Mouse (Mus musculus) urinary bladder, postnatal 0 days (tissue): ENCODE measurements around the gene Il15ra. TPM values are rescaled to one million over a fixed set of nuclear protein-coding genes. Genes with fewer than 3 reads are reported as not detected.

ENCODE experiments used
- polyA plus RNA-seq: library from polyadenylated mRNA; unstranded; fragments of >200 nt; fragmentation: Nextera tagmentation; extraction: Ambion mirVana; gene quantifications from 2 replicates; pipeline ENCODE4 v1.2.1, GENCODE M21; 2015

The Il15ra gene
- polyA plus RNA-seq = 1.6 and 2.4 TPM in 2 replicates

DNA sequence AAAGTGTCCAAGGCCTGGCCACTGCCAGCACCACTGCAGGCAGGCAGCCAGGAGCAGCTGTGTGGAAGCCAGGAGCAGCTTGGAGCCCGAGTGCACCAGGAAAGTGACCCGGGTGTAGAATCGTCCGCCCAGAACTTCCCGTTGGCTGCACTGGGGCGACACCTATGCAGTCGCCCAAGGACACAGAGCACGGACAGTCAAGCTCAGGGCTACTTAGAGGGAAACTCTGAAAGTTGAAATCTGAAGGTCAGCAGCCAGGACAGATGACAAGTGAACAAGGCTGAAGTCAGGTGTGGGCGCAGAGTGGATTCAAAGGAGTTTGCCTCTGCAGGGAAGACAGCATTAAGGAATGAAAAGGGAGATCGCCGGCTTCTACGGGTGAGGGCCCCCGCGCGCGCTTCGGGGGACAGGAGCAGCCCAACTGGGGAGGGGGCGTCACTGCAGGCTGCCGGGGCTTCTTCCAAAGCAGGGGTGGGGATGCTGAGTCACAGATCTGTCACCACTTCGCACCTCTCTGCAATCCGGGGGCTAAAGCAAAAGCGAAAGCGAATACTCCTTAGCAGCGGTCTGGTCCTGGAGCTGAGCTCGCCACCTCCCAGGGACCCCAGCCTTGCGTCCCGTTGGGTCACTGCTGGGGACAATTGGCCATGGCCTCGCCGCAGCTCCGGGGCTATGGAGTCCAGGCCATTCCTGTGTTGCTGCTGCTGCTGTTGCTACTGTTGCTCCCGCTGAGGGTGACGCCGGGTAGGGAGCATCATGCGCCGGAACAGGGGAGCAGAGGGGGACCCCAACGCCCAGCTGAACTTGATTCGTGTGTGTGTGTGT, at the start of gene Il15ra:
TSS of gene Il15ra (plus strand) at position 90 of the 825 bp plus-strand sequence.

DNA sequence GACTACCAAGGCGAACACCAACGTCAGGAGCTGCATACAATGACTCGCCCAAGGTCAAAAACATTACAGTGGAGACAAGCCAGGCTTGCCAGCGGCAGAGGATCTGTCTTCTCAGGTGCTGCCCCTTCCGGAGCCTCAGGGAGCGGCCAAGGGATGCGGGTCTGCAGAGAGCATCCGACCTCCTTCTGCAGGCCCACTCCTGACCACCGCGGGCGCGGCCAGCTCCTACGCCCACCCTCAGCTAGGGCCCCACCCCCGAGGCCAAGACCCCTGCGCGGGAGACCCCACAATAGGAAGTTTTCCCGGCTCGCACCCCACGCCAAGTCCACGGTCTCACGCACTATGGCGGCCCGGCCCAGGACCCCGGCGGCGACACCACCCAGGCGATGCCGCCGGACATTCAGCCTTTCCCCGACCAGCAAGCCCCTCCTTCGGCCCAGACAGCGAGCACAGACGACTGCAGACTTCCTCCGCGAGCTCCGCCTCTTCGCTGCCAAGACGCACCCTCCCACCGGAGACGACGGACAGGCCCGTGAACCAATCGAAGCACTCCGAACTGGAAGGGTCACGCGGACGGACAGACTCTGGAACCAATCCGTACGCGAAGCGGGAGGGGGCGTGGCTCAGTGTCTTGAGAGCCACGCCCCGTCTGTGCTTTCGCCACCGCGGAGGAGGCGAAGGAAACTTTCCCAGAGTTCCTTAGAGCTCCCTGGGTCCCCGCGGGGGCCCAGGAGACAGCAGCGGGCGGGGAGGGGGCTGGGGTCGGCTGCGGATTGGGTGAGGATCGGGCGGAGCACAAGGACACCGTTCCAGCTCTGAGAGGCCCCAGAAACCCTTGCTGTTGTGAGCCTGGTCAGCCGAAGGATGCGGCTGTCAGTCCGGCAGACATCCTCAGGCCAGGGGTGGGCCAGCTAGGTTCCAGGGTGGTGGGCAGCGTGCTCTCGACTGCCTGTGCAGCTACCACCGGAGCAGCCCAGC, 72.3 kb downstream of the Il15ra start, which contains the start of the genes Fbh1 and Ankrd16:
TSS of gene Fbh1 (minus strand) at position 492 of the 978 bp plus-strand sequence.
TSS of gene Ankrd16 (plus strand) at position 786 of the 978 bp plus-strand sequence.

Other genes with a start within 250 kb of the Il15ra start
- gene Pfkfb3, start 151.2 kb upstream of the Il15ra start, polyA plus RNA-seq = 12.3 and 14.2 TPM in 2 replicates
- 77.2 and 88.0 TPM in 2 replicates for gene Rbm17, start 101.1 kb upstream of the Il15ra start, polyA plus RNA-seq
- gene Gm17490, start 79.0 kb upstream of the Il15ra start, polyA plus RNA-seq = not detected in 2 replicates
- gene Il2ra, start 62.5 kb upstream of the Il15ra start, polyA plus RNA-seq = 0.07 TPM in 1 of 2 replicates, not detected in the other
- 62.8 and 67.7 TPM in 2 replicates for gene Fbh1, start 72.3 kb downstream of the Il15ra start, polyA plus RNA-seq
- gene Ankrd16, start 72.6 kb downstream of the Il15ra start, polyA plus RNA-seq = 19.8 and 20.0 TPM in 2 replicates